In genomic region chr6:124769101-124769765, GRCm38 (mm10) we compare ENCODE assay signal across 8 mouse cellular contexts. TPM values are rescaled to one million over a fixed set of nuclear protein-coding genes. Genes with fewer than 3 reads are reported as not detected.
DNase-seq lines count a peak whose midpoint lies in the region; ATAC-seq and TF ChIP-seq lines count a peak whose summit lies in the region.

Gene Eno2, minus strand, starts transcription at chr6:124769673.

- H3K9ac ChIP-seq in MEL (ENCODE audit: control insufficient read depth, low read depth, low read length, poor library complexity, severe bottlenecking), result peak within 1 kb of the TSS; percentile 71
- peak within 1 kb of the TSS; percentile 27; the same call in 1 of the 2 replicates for H3K9ac ChIP-seq in intestine, postnatal 0 days (ENCODE audit: low read depth, low read length)
- peak within 1 kb of the TSS; percentile 50; the same call in 1 of the 2 replicates for H3K9ac ChIP-seq in liver, embryonic 11.5 days (ENCODE audit: low read depth, low read length)
- peak within 1 kb of the TSS; percentile 59 for H3K9ac ChIP-seq in neural tube, embryonic 12.5 days

- H3K79me2 ChIP-seq in MEL (ENCODE audit: control insufficient read depth, insufficient read depth, low read length, poor library complexity), result no peaks in the 10 kb centered on the region; the same call in 1 of the 2 replicates

- WGBS in intestine, postnatal 0 days, result under 1% methylated on average over 52 of the region's 54 CpGs
- WGBS in liver, embryonic 11.5 days, result 1% methylated on average over 54 of the region's 54 CpGs
- WGBS in neural tube, embryonic 12.5 days, result under 1% methylated on average over 54 of the region's 54 CpGs

- peak; percentile 53 for ATAC-seq in intestine, postnatal 0 days
- peak; percentile 44 for ATAC-seq in liver, embryonic 11.5 days (replicated peaks; ENCODE audit: low FRiP score)
- peak; percentile 84 for ATAC-seq in neural tube, embryonic 12.5 days (ENCODE audit: low FRiP score, low read depth)

- H3K4me1 ChIP-seq in MEL (ENCODE audit: control insufficient read depth in 1 of 2, insufficient read depth in 2 of 2, low read length in 2 of 2), result peaks cover 0 to 15% of the 10 kb centered on the region in 2 experiments; a peak in 2 of 4 replicates
- H3K4me1 ChIP-seq in intestine, postnatal 0 days (replicated peaks; ENCODE audit: control insufficient read depth, insufficient read depth, low read length), result no peaks in the 10 kb centered on the region
- peaks cover 25% of the 10 kb centered on the region for H3K4me1 ChIP-seq in liver, embryonic 11.5 days (replicated peaks; ENCODE audit: control insufficient read depth, insufficient read depth, low read length)
- H3K4me1 ChIP-seq in neural tube, embryonic 12.5 days, result peaks cover 16% of the 10 kb centered on the region

- DNase-seq in 3134 (ENCODE audit: extremely low read depth, insufficient read length, low spot score), result peak; percentile 58
- peak; percentile 79 for DNase-seq in MEL (ENCODE audit: low read depth, low spot score)
- DNase-seq in cerebellum, adult 9-11 months, result peak; percentile 87
- peak; percentile 71 for DNase-seq in frontal cortex, postnatal 36 days (ENCODE audit: low spot score in 2 of 2)
- DNase-seq in liver, embryonic 11.5 days (ENCODE audit: low spot score), result no peak
- no peak for DNase-seq in adipocyte (ENCODE audit: low spot score)

- peaks cover 0 to 6% of the 10 kb centered on the region in 2 experiments; a peak in 1 of 4 replicates for H3K36me3 ChIP-seq in MEL (ENCODE audit: control insufficient read depth in 1 of 2, insufficient read depth in 2 of 2, low read length in 2 of 2)
- H3K36me3 ChIP-seq in intestine, postnatal 0 days (ENCODE audit: control insufficient read depth, insufficient read depth), result no peaks in the 10 kb centered on the region
- H3K36me3 ChIP-seq in liver, embryonic 11.5 days (ENCODE audit: control insufficient read depth, insufficient read depth, low read length), result no peaks in the 10 kb centered on the region
- no peaks in the 10 kb centered on the region for H3K36me3 ChIP-seq in neural tube, embryonic 12.5 days

- H3K27ac ChIP-seq in MEL (ENCODE audit: control insufficient read depth, low read depth, low read length), result no peak within 1 kb of the TSS; the same call in 1 of the 2 replicates
- H3K27ac ChIP-seq in intestine, postnatal 0 days (ENCODE audit: low read depth, low read length), result no peak within 1 kb of the TSS
- no peak within 1 kb of the TSS for H3K27ac ChIP-seq in liver, embryonic 11.5 days (ENCODE audit: low read depth, low read length)
- H3K27ac ChIP-seq in neural tube, embryonic 12.5 days, result no peak within 1 kb of the TSS

- H3K4me3 ChIP-seq in MEL (ENCODE audit: control insufficient read depth in 1 of 2, insufficient read depth in 1 of 2, low read depth in 2 of 2, low read length in 2 of 2), result peak within 1 kb of the TSS; percentile 75 to 80
- H3K4me3 ChIP-seq in intestine, postnatal 0 days (ENCODE audit: low read depth, low read length), result peak within 1 kb of the TSS; percentile 43
- H3K4me3 ChIP-seq in liver, embryonic 11.5 days (ENCODE audit: low read depth, low read length), result peak within 1 kb of the TSS; percentile 53
- H3K4me3 ChIP-seq in neural tube, embryonic 12.5 days, result peak within 1 kb of the TSS; percentile 44

- TF ChIP-seq POLR2A in MEL (IDR thresholded peaks at IDR 0.05; ENCODE audit: control insufficient read depth in 1 of 2, insufficient read depth in 1 of 2, low read depth in 1 of 2, low read length in 2 of 2, poor library complexity in 1 of 2), result no peak

- TF ChIP-seq CTCF in MEL (IDR thresholded peaks at IDR 0.05 in 2 of 3, conservative IDR thresholded peaks at IDR 0.05 in 1 of 3; ENCODE audit: control insufficient read depth in 1 of 3, insufficient read depth in 1 of 3, low read depth in 2 of 3, low read length in 3 of 3, poor library complexity in 1 of 3, severe bottlenecking in 1 of 3), result no peak
- TF ChIP-seq CTCF in intestine, postnatal 0 days (IDR thresholded peaks at IDR 0.05; ENCODE audit: low read depth), result no peak

- H3K27me3 ChIP-seq in MEL (ENCODE audit: control insufficient read depth in 1 of 2, insufficient read depth in 2 of 2, low read length in 2 of 2), result peaks cover 1 to 2% of the 10 kb centered on the region in 2 experiments; a peak in 3 of 4 replicates
- peaks cover 11% of the 10 kb centered on the region for H3K27me3 ChIP-seq in intestine, postnatal 0 days (replicated peaks; ENCODE audit: control insufficient read depth, insufficient read depth, low read length)
- peaks cover 36% of the 10 kb centered on the region for H3K27me3 ChIP-seq in liver, embryonic 11.5 days (replicated peaks; ENCODE audit: control insufficient read depth, insufficient read depth, low read length)
- H3K27me3 ChIP-seq in neural tube, embryonic 12.5 days (replicated peaks), result peaks cover 14% of the 10 kb centered on the region

- H3K4me2 ChIP-seq in intestine, postnatal 0 days (replicated peaks; ENCODE audit: low read depth), result peak within 1 kb of the TSS; percentile 75
- peak within 1 kb of the TSS; percentile 68 for H3K4me2 ChIP-seq in liver, embryonic 11.5 days
- H3K4me2 ChIP-seq in neural tube, embryonic 12.5 days (replicated peaks), result peak within 1 kb of the TSS; percentile 71

- TF ChIP-seq RAD21 in MEL (IDR thresholded peaks at IDR 0.05; ENCODE audit: low read depth, low read length), result no peak

- 0 out of 4 replicates have a peak, but pooled peaks of 1 of the 2 experiments have one; percentile 5 for TF ChIP-seq EP300 in MEL (IDR thresholded peaks at IDR 0.05; ENCODE audit: low read depth in 1 of 2, low read length in 2 of 2)

- H3K9me3 ChIP-seq in MEL (replicated peaks; ENCODE audit: insufficient read depth, low read length), result no peaks in the 10 kb centered on the region
- no peaks in the 10 kb centered on the region for H3K9me3 ChIP-seq in intestine, postnatal 0 days (ENCODE audit: control insufficient read depth)
- no peaks in the 10 kb centered on the region for H3K9me3 ChIP-seq in liver, embryonic 11.5 days (ENCODE audit: control insufficient read depth, low read length)
- no peaks in the 10 kb centered on the region for H3K9me3 ChIP-seq in neural tube, embryonic 12.5 days

TF ChIP-seq in MEL, 35 proteins besides CTCF, POLR2A, EP300 and RAD21:
- TF ChIP-seq GATA1 (IDR thresholded peaks at IDR 0.05; ENCODE audit: low read depth, low read length) (no peak), HCFC1 (IDR thresholded peaks at IDR 0.05; ENCODE audit: low read depth, low read length) (peak; percentile 50), SIN3A (IDR thresholded peaks at IDR 0.05; ENCODE audit: low read length) (peak; percentile 29; the same call in 1 of the 2 replicates), ZKSCAN1 (IDR thresholded peaks at IDR 0.05; ENCODE audit: low read depth, low read length) (no peak), NELFE (IDR thresholded peaks at IDR 0.05; ENCODE audit: low read depth, low read length) (0 out of 2 replicates have a peak, but pooled peaks have one; percentile 28), USF1 (IDR thresholded peaks at IDR 0.05; ENCODE audit: low read depth, low read length) (peak; percentile 86), ZMIZ1 (IDR thresholded peaks at IDR 0.05; ENCODE audit: low read depth, low read length) (peak; percentile 39; the same call in 1 of the 2 replicates), MAZ (IDR thresholded peaks at IDR 0.05; ENCODE audit: low read depth, low read length) (peak; percentile 87; the same call in 1 of the 2 replicates), CHD2 (IDR thresholded peaks at IDR 0.05; ENCODE audit: low read length) (peak; percentile 21; the same call in 1 of the 2 replicates), MAX (IDR thresholded peaks at IDR 0.05; ENCODE audit: low read length) (no peak), ELF1 (IDR thresholded peaks at IDR 0.05; ENCODE audit: low read depth, low read length) (peak; percentile 20; the same call in 1 of the 2 replicates), POLR2AphosphoS2 (IDR thresholded peaks at IDR 0.05; ENCODE audit: low read length) (no peak), ETS1 (IDR thresholded peaks at IDR 0.05; ENCODE audit: low read depth, low read length) (no peak)

RNA-seq across cellular contexts. Expression of gene Eno2, which starts in this region (rescaled TPM):
- 3.2 and 5.5 TPM in 2 replicates for total RNA-seq in MEL (2012; rRNA removed)
- polyA plus RNA-seq in MEL (2012; ENCODE audit: insufficient read depth in 1 of 2, insufficient read length in 2 of 2, low read depth in 1 of 2, low replicate concordance in 2 of 2, missing spikeins in 1 of 2), result 10 to 100 TPM in 1 of 2 experiments, not detected in 1; 12.5 TPM
- 3.5 and 4.6 TPM in 2 replicates for polyA plus RNA-seq in intestine, postnatal 0 days (2015; fragmentation: Nextera tagmentation; extraction: Ambion mirVana)
- 2.1 and 2.6 TPM in 2 replicates for polyA plus RNA-seq in liver, embryonic 11.5 days (2014; fragmentation: Nextera tagmentation; extraction: Ambion mirVana)
- polyA plus RNA-seq in neural tube, embryonic 12.5 days (2016; fragmentation: Nextera tagmentation; extraction: Ambion mirVana), result 25.2 and 27.8 TPM in 2 replicates

Comparison
In these comparisons a context has a peak if more than half of its experiments do, and no peak if none do; other contexts are left out.
1. DNase-seq: peak in 3134 (single experiment), MEL (single experiment), cerebellum, adult 9-11 months (single experiment) and frontal cortex, postnatal 36 days (2 of 2); none in liver, embryonic 11.5 days (single experiment) and adipocyte (single experiment).
2. Peak in every context shown above with its lines, with median percentiles within 50 percentile points of each other: H3K4me3 ChIP-seq, H3K9ac ChIP-seq, ATAC-seq and H3K4me2 ChIP-seq.